Mouse (Mus musculus): ENCODE measurements around the gene 2510009E07Rik. TPM values are rescaled to one million over a fixed set of nuclear protein-coding genes. Genes with fewer than 3 reads are reported as not detected.

The 2510009E07Rik gene
- polyA plus RNA-seq (2015; fragmentation: Nextera tagmentation; extraction: Ambion mirVana) = 21.3 and 23.5 TPM in 2 replicates

DNA sequence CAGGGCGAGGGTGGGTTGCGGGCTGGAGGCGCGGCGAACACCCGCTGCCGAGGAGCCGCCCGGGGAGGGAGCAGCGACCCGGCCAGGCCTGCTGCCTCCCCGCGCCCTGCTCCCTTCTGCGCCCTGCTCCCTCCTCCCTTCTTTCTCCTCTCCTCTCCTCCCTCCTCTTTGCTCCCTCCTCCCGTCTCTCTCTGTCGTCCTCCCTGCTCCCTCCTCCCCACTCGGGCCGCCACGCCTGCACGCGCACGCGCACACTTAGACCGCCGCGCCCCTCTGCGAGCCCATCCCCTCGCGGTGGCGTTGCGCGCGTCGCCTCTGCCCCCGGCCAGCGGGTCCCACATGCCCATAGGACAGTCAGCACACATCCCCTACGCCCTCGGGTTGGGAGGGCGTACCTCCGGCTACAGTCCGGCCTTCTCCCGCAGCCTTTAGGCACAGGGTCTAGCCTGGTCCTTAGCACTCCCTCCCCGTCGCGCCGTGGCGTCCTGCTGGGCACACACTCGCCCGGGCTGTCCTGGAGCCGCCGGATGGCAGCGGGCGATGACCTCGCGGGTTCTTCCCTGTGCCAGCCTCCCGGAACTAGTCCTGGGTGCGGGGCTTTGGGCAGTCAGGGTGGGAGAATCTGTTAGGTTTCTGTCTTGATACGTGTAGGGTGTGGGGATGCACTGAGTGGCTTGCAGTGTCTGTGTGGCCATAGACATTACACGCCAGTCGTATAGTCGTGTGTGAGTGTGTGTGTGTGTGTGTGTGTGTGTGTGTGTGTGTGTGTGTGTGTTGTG, at the start of gene 2510009E07Rik:
2510009E07Rik (minus strand) TSS at position 203 of the 779 bp plus-strand sequence.
- WGBS = under 1% methylated on average over 59 of the region's 61 CpGs
- H3K27ac ChIP-seq = peak within 1 kb of the TSS; percentile 87
- H3K4me1 ChIP-seq = peaks cover 23% of the 10 kb centered on the region
- peak within 1 kb of the TSS; percentile 96 for H3K4me2 ChIP-seq
- H3K27me3 ChIP-seq = no peaks in the 10 kb centered on the region
- H3K4me3 ChIP-seq = peak within 1 kb of the TSS; percentile 85
- H3K36me3 ChIP-seq = no peaks in the 10 kb centered on the region
- peak within 1 kb of the TSS; percentile 91 for H3K9ac ChIP-seq
- ATAC-seq (ENCODE audit: insufficient number of reproducible peaks, insufficient read depth, low FRiP score, low TSS enrichment, low read depth) = peak; percentile 86
- H3K9me3 ChIP-seq = no peaks in the 10 kb centered on the region

DNA sequence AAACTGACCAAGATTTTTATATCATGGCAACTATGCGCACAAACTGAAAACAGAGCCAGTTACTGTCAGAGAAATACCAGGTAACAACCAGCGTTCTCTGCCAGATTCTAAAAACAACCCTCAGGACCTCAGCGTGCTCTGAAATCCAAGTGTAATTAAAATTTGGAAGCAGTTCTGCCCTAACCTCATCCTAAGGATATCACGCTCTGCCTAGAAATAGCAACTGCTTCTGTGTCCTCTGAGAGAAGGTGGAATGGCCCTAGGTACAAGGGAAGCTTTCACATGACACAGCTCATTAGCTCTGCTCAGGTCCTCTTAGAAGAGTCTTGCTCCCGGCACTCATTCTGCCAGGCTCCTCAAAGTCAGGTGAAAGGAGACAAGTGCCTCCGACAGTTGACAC, 48.9 kb upstream of the 2510009E07Rik start:
- 89% methylated on average over 6 of the region's 6 CpGs for WGBS
- Histone ChIP-seq H3K27me3 (no peaks in the 10 kb centered on the region), H3K9ac (no peak overlapping the region), H3K9me3 (no peaks in the 10 kb centered on the region), H3K4me1 (no peaks in the 10 kb centered on the region), H3K36me3 (no peaks in the 10 kb centered on the region), H3K4me2 (no peak overlapping the region), H3K27ac (no peak overlapping the region), H3K4me3 (no peak overlapping the region)
- ATAC-seq (ENCODE audit: insufficient number of reproducible peaks, insufficient read depth, low FRiP score, low TSS enrichment, low read depth) = no peak

DNA sequence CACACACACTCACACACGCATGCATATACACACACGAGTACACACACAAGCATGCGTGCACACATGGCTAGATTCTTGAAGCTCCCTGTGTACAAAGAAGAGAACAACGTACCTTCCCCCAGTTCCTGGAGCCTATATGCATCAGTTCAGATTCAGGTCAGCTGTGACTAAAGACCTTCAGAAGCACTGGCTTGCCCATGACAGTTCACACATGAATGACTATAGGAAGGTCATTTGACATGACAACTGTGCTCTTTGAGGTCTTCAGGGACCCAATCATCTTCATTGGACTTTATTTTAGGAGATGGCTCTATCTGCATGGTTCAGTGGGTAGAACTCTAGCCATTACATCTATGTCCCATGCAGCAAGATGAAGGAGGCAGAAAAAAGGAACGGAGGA, 48.4 kb upstream of the 2510009E07Rik start:
- no peak overlapping the region for H3K27ac ChIP-seq
- H3K36me3 ChIP-seq = no peaks in the 10 kb centered on the region
- no peak for ATAC-seq (ENCODE audit: insufficient number of reproducible peaks, insufficient read depth, low FRiP score, low TSS enrichment, low read depth)
- no peak overlapping the region for H3K9ac ChIP-seq
- no peak overlapping the region for H3K4me3 ChIP-seq
- H3K4me1 ChIP-seq = no peaks in the 10 kb centered on the region
- 87% methylated on average over 5 of the region's 5 CpGs for WGBS
- H3K27me3 ChIP-seq = no peaks in the 10 kb centered on the region
- H3K9me3 ChIP-seq = no peaks in the 10 kb centered on the region
- no peak overlapping the region for H3K4me2 ChIP-seq

DNA sequence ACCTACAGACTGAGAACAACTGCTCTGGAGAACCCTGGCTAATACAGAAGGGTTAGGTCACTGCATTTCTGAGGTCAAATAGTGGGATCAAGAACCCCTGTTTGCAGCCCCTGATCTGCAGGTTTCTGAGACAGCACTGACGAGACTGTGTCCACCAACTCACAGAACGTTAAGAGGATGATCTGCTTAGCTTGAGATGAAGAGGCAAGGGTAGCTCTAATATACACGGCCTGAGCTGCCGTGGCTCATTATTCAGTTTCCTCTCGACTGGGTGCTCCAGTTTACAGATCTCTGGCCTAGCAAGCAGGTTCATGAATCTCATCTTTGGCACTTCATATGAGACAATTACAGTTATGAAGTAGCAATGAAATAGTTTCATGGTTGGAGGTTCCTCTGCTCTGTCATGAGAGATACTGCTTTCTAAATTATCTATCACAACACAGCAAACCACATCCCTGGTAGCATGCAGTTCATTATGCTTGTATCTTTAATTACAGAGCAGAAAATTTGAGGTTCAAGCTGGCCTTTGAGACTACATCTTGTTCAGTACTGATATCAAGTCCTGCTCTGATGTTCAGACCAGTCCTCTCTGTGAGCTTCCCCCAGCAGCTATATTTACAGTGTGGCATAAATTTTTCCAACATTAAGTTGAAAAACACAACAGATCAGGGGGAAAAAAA, 47.9 kb upstream of the 2510009E07Rik start:
- Histone ChIP-seq H3K27ac (no peak overlapping the region), H3K9ac (no peak overlapping the region), H3K9me3 (no peaks in the 10 kb centered on the region), H3K36me3 (no peaks in the 10 kb centered on the region), H3K4me2 (no peak overlapping the region), H3K4me3 (no peak overlapping the region), H3K27me3 (no peaks in the 10 kb centered on the region), H3K4me1 (no peaks in the 10 kb centered on the region)
- 81% methylated on average over 5 of the region's 5 CpGs for WGBS
- no peak for ATAC-seq (ENCODE audit: insufficient number of reproducible peaks, insufficient read depth, low FRiP score, low TSS enrichment, low read depth)

DNA sequence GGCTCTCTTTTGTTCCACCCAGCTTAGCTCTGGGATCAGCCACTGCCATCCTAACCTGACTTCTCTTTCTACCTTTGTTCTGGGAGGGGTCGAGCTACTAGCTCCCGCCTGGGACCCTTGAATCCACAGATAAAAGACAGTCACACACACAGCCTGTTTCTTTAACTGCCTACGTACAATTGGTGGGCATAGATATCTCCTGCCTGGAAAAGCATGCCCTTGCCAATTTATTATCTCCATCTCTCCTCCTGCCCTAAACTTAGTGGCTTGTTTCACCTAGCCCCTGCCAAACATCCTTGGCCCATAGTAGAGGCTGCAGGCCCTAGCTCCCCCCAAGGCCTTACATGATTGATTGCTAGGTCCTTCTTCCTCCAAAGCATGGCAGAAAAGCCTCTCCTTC, 47.1 kb upstream of the 2510009E07Rik start:
- H3K9me3 ChIP-seq = no peaks in the 10 kb centered on the region
- H3K9ac ChIP-seq = no peak overlapping the region
- ATAC-seq (ENCODE audit: insufficient number of reproducible peaks, insufficient read depth, low FRiP score, low TSS enrichment, low read depth) = no peak
- no peaks in the 10 kb centered on the region for H3K27me3 ChIP-seq
- no peaks in the 10 kb centered on the region for H3K36me3 ChIP-seq
- no peak overlapping the region for H3K4me2 ChIP-seq
- no peak overlapping the region for H3K27ac ChIP-seq
- WGBS = 79% methylated on average over 3 of the region's 3 CpGs
- no peaks in the 10 kb centered on the region for H3K4me1 ChIP-seq
- H3K4me3 ChIP-seq = no peak overlapping the region

DNA sequence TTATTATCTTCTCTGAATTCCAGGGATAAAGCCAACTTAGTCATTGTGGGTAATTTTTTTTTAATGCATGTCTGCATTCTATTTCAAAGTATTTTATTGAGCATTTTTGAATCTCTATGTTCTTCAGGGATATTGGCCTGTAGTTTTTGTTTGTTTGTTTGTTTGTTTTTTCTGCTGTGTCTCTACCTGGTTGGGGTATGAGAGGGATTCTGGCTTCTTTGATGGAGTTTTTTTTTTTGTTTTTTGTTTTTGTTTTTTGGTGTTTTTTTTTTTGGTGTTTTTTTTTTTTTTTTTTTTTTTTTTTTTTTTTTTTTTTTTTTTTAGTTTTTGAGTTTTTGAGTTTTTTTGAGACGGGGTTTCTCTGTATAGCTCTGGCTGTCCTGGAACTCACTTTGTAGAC, 41.2 kb upstream of the 2510009E07Rik start:
- 87% methylated on average over 1 of the region's 1 CpGs for WGBS

DNA sequence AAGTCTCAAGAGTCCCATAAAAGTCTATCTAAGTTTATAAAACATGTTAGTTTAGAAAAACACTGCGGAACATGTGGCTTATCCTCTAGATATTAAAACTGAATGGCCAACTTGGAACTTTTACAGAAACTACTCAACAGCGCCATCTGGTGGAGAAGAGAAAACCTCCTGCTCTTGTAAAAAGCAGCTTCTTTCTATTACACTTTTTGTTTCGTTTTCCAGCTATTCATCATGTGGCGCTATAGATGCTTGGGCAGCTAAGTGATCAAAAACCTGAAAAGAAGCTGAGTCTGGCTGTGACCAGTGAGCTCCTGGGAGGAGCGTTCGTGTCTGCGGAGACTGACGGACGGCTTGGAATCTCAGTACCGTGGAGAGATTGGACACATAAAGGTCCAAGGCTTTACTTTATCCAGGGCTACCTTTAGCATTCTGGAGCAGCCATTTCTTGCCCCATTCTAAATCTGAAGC, 33.5 kb upstream of the 2510009E07Rik start:
- 45% methylated on average over 10 of the region's 10 CpGs for WGBS
- no peak overlapping the region for H3K27ac ChIP-seq
- no peaks in the 10 kb centered on the region for H3K27me3 ChIP-seq
- peak overlapping the region; percentile 45 for H3K4me2 ChIP-seq
- no peaks in the 10 kb centered on the region for H3K36me3 ChIP-seq
- no peak for ATAC-seq (ENCODE audit: insufficient number of reproducible peaks, insufficient read depth, low FRiP score, low TSS enrichment, low read depth)
- peak overlapping the region; percentile 28 for H3K4me3 ChIP-seq
- no peaks in the 10 kb centered on the region for H3K4me1 ChIP-seq
- H3K9me3 ChIP-seq = no peaks in the 10 kb centered on the region
- no peak overlapping the region for H3K9ac ChIP-seq

More for the DNA sequence above, 41.2 kb upstream of the 2510009E07Rik start:
- Histone ChIP-seq H3K4me2 (no peak overlapping the region), H3K27me3 (no peaks in the 10 kb centered on the region), H3K4me3 (no peak overlapping the region), H3K27ac (no peak overlapping the region), H3K36me3 (no peaks in the 10 kb centered on the region), H3K4me1 (no peaks in the 10 kb centered on the region), H3K9me3 (no peaks in the 10 kb centered on the region), H3K9ac (no peak overlapping the region)
- ATAC-seq (ENCODE audit: insufficient number of reproducible peaks, insufficient read depth, low FRiP score, low TSS enrichment, low read depth) = no peak

DNA sequence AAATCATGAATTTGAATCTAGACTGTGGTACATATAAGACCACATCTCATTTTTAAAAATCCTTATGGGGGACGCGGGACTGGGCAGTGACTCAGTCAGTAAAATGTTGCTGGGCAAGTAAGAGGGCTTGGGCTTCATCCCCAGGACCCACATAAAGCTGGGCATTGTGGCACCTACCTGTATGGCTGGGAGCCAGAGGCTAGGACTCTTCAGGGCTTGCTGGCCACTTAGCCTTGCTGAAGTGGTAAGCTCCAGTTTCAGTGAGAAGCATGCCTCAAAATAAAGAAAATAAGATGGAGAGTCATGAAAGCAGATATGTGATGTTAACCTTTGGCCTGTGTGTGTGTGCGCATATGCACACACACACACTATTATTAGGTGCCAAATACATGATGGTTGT, 33.0 kb upstream of the 2510009E07Rik start:
- H3K4me3 ChIP-seq = no peak overlapping the region
- H3K27ac ChIP-seq = no peak overlapping the region
- no peaks in the 10 kb centered on the region for H3K36me3 ChIP-seq
- H3K4me2 ChIP-seq = no peak overlapping the region
- no peaks in the 10 kb centered on the region for H3K9me3 ChIP-seq
- WGBS = 92% methylated on average over 3 of the region's 3 CpGs
- no peaks in the 10 kb centered on the region for H3K4me1 ChIP-seq
- ATAC-seq (ENCODE audit: insufficient number of reproducible peaks, insufficient read depth, low FRiP score, low TSS enrichment, low read depth) = no peak
- no peak overlapping the region for H3K9ac ChIP-seq
- H3K27me3 ChIP-seq = no peaks in the 10 kb centered on the region

DNA sequence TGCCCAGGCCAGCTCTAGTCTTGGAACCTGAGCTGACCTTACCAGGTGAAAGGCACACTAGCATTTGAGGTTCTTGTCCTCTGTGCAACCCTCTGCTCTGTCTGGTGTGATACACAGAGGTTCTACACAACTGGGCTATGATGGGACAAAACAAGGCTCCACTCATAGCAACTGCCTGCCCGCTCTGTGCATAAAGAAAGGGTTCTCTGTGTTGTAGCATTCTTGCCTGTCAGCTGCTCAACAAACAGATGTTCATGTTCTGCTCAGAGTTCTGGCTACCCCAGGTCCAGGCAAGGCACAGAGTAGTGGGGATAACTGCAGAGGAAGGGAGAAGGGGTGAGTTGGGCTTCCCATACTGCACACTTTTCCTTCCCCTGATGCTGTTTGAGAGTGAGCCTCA, 29.8 kb upstream of the 2510009E07Rik start:
- no peak overlapping the region for H3K9ac ChIP-seq
- H3K27ac ChIP-seq = no peak overlapping the region
- no peaks in the 10 kb centered on the region for H3K9me3 ChIP-seq
- WGBS = 85% methylated on average over 1 of the region's 1 CpGs
- no peak overlapping the region for H3K4me3 ChIP-seq
- ATAC-seq (ENCODE audit: insufficient number of reproducible peaks, insufficient read depth, low FRiP score, low TSS enrichment, low read depth) = no peak
- no peaks in the 10 kb centered on the region for H3K4me1 ChIP-seq
- no peaks in the 10 kb centered on the region for H3K36me3 ChIP-seq
- no peak overlapping the region for H3K4me2 ChIP-seq
- H3K27me3 ChIP-seq = no peaks in the 10 kb centered on the region

DNA sequence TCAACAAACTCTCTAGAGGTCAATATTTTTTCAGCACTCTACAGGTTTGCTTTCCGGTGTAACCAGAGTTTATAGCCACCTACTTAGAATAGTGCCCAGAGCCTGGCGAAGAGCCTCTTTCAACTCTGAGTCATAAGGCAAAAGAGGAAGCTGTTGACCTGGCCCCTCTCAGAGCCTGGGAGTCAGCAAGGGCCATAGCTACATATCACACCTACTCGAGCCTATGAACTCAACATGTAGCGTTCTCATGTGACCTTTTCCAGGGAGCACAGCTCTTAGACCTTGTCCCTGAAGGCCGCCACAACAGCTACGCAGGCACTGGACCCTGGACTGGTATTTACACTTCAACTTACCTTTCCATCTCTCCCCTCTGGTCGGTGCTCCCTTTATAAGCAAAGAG, 25.3 kb upstream of the 2510009E07Rik start:
- Histone ChIP-seq H3K4me2 (no peak overlapping the region), H3K27ac (no peak overlapping the region), H3K36me3 (no peaks in the 10 kb centered on the region), H3K9ac (no peak overlapping the region), H3K9me3 (no peaks in the 10 kb centered on the region), H3K27me3 (no peaks in the 10 kb centered on the region), H3K4me1 (no peaks in the 10 kb centered on the region), H3K4me3 (no peak overlapping the region)
- WGBS = 91% methylated on average over 7 of the region's 7 CpGs
- ATAC-seq (ENCODE audit: insufficient number of reproducible peaks, insufficient read depth, low FRiP score, low TSS enrichment, low read depth) = no peak

DNA sequence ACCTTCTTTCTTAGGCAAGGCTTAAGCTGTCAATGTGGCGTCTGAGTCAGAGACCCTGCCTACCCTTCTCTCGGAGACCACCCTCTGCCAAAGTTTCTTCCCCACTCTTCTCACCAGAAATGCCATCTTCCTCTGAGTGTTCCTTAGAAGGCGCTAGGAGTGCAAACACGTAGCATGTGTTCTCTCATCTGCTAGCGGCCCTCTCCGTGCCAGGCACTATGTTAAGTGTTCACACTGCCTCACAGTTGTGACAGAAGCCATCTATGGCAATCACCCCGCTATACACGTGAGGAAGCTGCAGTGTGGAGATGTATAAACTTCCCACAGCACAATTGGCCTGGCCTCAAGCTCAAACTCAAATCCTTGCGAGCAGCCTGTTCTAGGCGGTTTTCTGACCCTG, 20.1 kb upstream of the 2510009E07Rik start:
- 85% methylated on average over 10 of the region's 10 CpGs for WGBS

DNA sequence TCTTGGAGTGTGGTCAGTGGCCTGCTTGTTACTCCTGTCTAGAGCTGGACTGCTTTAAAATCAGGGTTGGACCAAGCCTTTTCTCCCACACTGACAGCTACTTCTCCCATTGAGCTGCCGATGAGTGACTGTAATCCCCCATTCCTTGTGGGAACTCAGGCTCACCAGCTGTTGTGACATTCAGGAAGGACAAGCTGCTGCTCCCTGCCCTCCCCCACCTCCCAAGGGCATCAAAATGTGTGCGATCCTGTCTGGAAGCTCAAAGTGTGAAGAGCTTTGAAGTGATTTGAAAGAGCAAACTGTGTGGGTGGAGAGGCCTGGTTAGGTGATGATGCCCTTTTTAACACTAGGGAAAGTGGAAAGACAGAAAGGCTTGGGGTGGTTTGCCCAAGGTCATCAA, 15.9 kb upstream of the 2510009E07Rik start:
- Histone ChIP-seq H3K36me3 (no peaks in the 10 kb centered on the region), H3K4me3 (no peak overlapping the region), H3K4me1 (no peaks in the 10 kb centered on the region), H3K4me2 (no peak overlapping the region), H3K27ac (no peak overlapping the region), H3K27me3 (no peaks in the 10 kb centered on the region), H3K9ac (no peak overlapping the region), H3K9me3 (no peaks in the 10 kb centered on the region)
- ATAC-seq (ENCODE audit: insufficient number of reproducible peaks, insufficient read depth, low FRiP score, low TSS enrichment, low read depth) = no peak
- WGBS = 58% methylated on average over 2 of the region's 2 CpGs

More for the DNA sequence above, 20.1 kb upstream of the 2510009E07Rik start:
- H3K4me1 ChIP-seq = no peaks in the 10 kb centered on the region
- H3K27me3 ChIP-seq = no peaks in the 10 kb centered on the region
- no peak overlapping the region for H3K4me3 ChIP-seq
- H3K4me2 ChIP-seq = no peak overlapping the region
- no peak overlapping the region for H3K27ac ChIP-seq
- no peaks in the 10 kb centered on the region for H3K36me3 ChIP-seq
- H3K9ac ChIP-seq = no peak overlapping the region
- no peaks in the 10 kb centered on the region for H3K9me3 ChIP-seq
- no peak for ATAC-seq (ENCODE audit: insufficient number of reproducible peaks, insufficient read depth, low FRiP score, low TSS enrichment, low read depth)
